Mouse (Mus musculus) heart, postnatal 4 days (tissue): ENCODE data around the gene Pth2. TPM values are rescaled to one million over a fixed set of nuclear protein-coding genes. Genes with fewer than 3 reads are reported as not detected.
"Not testable (repeated sequence)": the region's sequence is repeated elsewhere in the genome, so short reads cannot be mapped to it uniquely, and the experiment has no call there.

Experiments used
- DNase-seq: peaks from one replicate; pipeline ENCODE4 v3.0.0; 2021
- total RNA-seq, 2 experiments: library from RNA; stranded (reverse); gene quantifications; 2 replicates each; pipeline ENCODE4 v1.2.3; 2021

Pth2 gene
- not detected for total RNA-seq

GRCm38 (mm10) chr7:45180896-45181477 is at the start of gene Pth2:
Pth2 (plus strand) TSS chr7:45180995.
- no peak for DNase-seq

- no peak for DNase-seq
Observed at GRCm38 (mm10) chr7:45131850-45132249, 48.9 kb upstream of the Pth2 start.

- no peak for DNase-seq
Observed at GRCm38 (mm10) chr7:45133446-45134159, 47.2 kb upstream of the Pth2 start.

- peak; percentile 48 for DNase-seq
Observed at GRCm38 (mm10) chr7:45134544-45135026, 46.2 kb upstream of the Pth2 start.

- no peak for DNase-seq
Observed at GRCm38 (mm10) chr7:45135370-45135769, 45.4 kb upstream of the Pth2 start.

GRCm38 (mm10) chr7:45135993-45136567 is 44.7 kb upstream of the Pth2 start, which contains the start of the genes Gm45713 and Flt3l:
Gm45713 (minus strand) TSS chr7:45136231.
Flt3l (minus strand) TSS chr7:45136432.
- peak; percentile 95 for DNase-seq

- DNase-seq = no peak
Observed at GRCm38 (mm10) chr7:45137171-45138006, 43.4 kb upstream of the Pth2 start.

- no peak for DNase-seq
Observed at GRCm38 (mm10) chr7:45138403-45138802, 42.4 kb upstream of the Pth2 start.

GRCm38 (mm10) chr7:45139904-45140723 is 40.7 kb upstream of the Pth2 start:
- DNase-seq = no peak

- DNase-seq = no peak
Observed at GRCm38 (mm10) chr7:45141319-45141718, 39.5 kb upstream of the Pth2 start.

GRCm38 (mm10) chr7:45141914-45142313 is 38.9 kb upstream of the Pth2 start:
- DNase-seq = no peak

GRCm38 (mm10) chr7:45144368-45145174 is 36.2 kb upstream of the Pth2 start:
- DNase-seq = no peak

GRCm38 (mm10) chr7:45145460-45145859 is 35.3 kb upstream of the Pth2 start:
- no peak for DNase-seq

GRCm38 (mm10) chr7:45147267-45147666 is 33.5 kb upstream of the Pth2 start:
- DNase-seq = no peak

- DNase-seq = no peak
Observed at GRCm38 (mm10) chr7:45147899-45148298, 32.9 kb upstream of the Pth2 start.

GRCm38 (mm10) chr7:45148534-45149098 is 32.2 kb upstream of the Pth2 start:
- DNase-seq = peak; percentile 39

GRCm38 (mm10) chr7:45149545-45149944 is 31.2 kb upstream of the Pth2 start:
- DNase-seq = peak; percentile 52

GRCm38 (mm10) chr7:45150321-45150720 is 30.5 kb upstream of the Pth2 start:
- DNase-seq = no peak

- DNase-seq = peak; percentile 52
Observed at GRCm38 (mm10) chr7:45151303-45151702, 29.5 kb upstream of the Pth2 start.

GRCm38 (mm10) chr7:45153052-45153451 is 27.7 kb upstream of the Pth2 start:
- DNase-seq = not testable (repeated sequence)
